Mouse (Mus musculus) retina, postnatal 7 days (tissue): ENCODE measurements around the gene Ergic3.

Source experiments
- DNase-seq: peaks from one replicate; pipeline ENCODE4 v3.0.0-alpha.2; 2012; ENCODE audit warnings: low read depth, low spot score

Gene Ergic3

GRCm38 (mm10) chr2:156007888-156008532 lies at the start of gene Ergic3, which contains the start of gene 6430550D23Rik:
Gene Ergic3 (plus strand): TSS chr2:156008045.
Gene 6430550D23Rik (minus strand): TSS chr2:156007977.
- DNase-seq = peak; percentile 95

DNA sequence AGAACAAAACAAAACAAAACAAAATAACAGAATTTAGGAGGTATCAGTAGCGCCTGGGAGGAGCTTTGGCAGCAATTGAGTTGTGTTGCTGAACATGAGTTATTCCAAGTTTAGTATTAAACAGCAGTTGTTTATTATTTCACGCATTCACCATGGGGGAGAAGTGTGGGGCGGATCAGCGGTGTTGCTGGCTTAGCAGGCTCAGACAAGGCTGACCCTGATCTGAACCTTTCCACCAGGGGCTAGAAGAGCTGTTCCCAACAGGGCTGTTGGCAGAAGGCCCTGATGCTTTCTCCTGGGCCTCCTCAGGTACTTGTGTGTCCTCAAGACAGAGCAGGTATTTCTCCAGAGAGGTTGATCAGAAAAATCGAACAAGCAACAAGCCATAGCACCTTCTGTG lies 47.9 kb upstream of the Ergic3 start:
- no peak for DNase-seq

GRCm38 (mm10) chr2:155961862-155962261 lies 46.0 kb upstream of the Ergic3 start:
- DNase-seq = no peak

DNA sequence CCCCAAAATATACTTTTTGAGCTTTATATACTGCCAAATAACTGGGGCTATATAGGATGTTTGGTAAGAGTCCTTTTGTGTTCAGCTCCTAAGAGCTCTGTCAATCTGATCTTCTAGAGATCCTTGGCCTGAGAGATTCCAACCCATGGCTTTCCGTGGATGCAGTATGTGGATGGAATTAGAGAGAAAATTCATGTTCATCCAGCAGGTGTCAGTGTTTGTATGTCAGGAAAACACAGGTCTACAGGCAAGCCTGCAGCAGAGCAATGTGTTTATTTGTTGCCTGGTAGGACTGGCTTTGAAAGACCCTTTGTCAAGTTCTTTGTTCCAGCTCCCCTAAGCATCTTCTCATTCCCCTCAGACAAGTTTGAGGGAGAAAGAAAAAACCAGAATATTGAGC lies 44.9 kb upstream of the Ergic3 start:
- DNase-seq = peak; percentile 56

GRCm38 (mm10) chr2:155973348-155973747 lies 34.5 kb upstream of the Ergic3 start:
- DNase-seq = peak; percentile 51

DNA sequence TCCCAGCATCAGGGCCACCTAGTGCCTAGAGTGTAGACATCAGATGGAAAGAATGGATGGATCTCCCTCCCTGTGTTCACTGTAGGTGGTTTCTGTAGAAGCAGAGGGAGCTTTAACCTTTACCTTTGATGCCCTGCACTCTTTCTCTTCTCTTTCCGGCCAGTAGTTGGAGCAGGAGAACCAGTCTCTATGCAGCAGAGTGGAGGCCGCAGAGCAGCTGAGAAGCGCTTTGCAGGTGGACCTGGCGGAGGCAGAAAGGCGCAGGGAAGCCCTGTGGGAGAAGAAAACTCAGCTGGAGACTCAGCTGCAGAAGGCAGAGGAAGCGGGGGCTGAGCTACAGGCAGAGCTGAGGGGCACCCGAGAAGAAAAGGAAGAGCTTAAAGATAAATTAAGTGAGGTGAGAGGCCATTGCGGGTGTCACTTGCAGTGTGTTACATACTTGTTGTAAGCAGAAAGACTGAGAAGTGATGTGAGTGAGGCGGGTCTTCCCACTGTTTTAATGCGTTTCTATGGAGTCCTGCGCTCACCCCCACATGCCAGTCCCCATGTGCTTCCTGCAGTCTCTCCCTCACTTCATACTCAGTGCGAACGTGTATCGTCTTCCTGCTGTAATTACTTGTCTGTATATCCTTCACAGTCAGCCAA lies 33.6 kb upstream of the Ergic3 start:
- no peak for DNase-seq

DNA sequence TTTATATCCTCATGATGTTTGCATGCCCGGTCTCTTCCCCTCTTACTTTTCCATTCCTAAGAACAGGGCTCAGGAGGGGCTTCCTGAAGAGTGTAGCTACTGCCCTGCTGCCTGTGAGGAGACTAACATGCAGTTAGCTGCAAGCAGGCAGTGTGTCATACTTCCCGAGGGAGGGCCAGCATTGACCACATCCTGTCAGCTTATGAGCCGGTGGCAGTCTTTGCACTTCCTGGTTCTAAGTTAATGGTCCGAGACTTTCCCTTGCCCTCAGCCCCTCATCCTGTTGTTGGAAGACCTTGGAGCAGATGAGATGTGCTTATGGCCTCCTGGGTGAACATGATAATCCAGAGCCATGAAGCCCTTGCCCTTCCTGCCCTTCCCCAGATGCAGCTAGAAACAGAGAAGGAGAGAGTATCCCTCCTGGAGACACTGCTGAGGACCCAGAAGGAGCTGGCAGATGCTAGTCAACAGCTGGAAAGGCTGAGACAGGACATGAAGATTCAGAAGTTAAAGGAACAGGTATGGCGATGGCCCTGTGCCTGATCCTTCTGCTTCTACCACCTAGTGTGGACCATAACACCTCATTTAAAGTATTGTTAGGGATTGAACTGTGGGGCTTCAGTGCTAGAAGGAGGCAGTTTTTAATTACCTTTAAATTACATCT lies 28.4 kb upstream of the Ergic3 start:
- DNase-seq = no peak

GRCm38 (mm10) chr2:155985776-155986175 lies 22.1 kb upstream of the Ergic3 start:
- no peak for DNase-seq

DNA sequence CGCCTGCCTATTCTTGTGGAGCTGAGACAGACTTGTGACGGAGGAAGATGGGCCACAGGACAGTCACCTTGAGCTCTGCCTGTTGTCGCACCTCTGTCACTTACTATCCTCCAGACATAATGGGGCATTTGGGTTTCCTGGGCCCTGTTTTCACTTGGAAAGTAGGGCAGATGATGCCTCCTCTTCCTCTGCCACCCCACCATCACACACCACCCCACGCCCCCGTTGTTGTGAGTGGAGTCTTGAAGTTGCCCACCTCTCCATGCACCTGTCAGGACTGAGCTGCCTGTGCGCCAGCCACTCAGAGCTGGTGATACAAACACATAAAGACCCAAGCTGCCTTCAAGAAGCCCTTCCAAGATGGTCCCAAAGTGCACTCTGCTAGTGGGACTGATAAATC lies 20.7 kb upstream of the Ergic3 start:
- no peak for DNase-seq

DNA sequence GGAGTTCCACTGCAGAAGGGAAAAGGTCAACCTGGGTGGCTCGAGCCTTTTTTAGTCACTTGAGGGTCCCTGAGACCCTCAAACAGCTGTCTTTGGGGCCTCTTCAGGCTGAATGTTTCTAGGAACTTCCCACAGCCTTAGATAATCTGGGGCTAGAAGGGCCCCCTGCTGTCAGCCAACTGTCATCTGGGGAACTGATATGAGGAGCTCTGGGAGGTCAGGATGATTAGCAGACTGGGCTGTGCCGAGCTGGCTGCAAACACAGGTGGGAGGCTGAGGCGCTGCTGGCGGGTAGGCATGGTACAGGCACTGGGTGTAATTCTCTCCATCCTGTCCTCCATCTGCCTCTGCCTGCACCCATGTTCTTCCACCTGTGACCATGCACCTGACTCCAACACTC lies 18.8 kb upstream of the Ergic3 start:
- DNase-seq = peak; percentile 24

- no peak for DNase-seq
These were observed 16.7 kb upstream of the Ergic3 start for GRCm38 (mm10) chr2:155991151-155991550.

- DNase-seq = no peak
These were observed 16.0 kb upstream of the Ergic3 start for GRCm38 (mm10) chr2:155991863-155992321.

- no peak for DNase-seq
These were observed 2.5 kb upstream of the Ergic3 start for GRCm38 (mm10) chr2:156005393-156005792.

GRCm38 (mm10) chr2:156018106-156018505 lies 10.3 kb downstream of the Ergic3 start:
- no peak for DNase-seq

- no peak for DNase-seq
These were observed 13.4 kb downstream of the Ergic3 start for GRCm38 (mm10) chr2:156021219-156021618.

DNA sequence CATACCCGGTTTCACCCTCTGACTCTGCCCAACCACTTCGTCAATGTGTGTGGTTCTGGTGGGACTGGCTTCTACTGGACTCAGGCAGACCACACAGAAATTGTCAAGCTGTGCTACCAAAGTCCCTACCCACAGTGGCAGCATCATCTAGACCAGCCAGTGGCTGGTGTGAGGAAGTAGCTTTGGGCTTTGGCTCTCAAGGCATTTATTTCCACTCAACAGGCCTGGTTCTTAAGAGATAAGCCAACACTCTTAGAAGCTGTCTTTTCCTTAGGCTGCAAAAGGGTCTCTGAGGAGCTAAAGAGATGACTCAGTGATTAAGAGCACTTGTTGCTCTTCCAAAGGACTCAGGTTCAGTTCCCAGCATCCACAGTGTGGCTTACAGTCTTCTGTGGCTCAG lies 13.9 kb downstream of the Ergic3 start:
- no peak for DNase-seq

- no peak for DNase-seq
These were observed 17.6 kb downstream of the Ergic3 start for GRCm38 (mm10) chr2:156025482-156025881.

DNA sequence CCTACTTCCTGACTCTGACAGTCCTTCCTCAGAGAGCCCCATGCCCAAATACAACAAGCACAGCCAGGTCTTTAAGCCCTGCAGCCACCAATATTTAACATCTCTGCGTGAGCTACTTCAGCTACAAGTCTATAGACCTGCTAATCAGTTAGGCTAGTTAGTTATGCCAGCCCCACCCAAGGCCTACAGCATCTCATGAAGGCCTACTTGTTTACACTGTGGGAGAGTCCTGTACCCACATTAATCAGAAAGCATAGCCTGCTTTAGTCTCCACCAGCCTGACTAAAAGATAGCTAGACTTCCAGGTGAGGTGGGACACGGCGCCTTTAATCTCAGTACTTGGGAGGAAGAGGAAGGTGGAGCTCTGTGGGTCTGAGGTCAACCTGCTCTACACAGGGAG lies 31.5 kb downstream of the Ergic3 start:
- DNase-seq = no peak

- DNase-seq = no peak
These were observed 35.1 kb downstream of the Ergic3 start for GRCm38 (mm10) chr2:156042903-156043302.

GRCm38 (mm10) chr2:156047929-156048328 lies 40.1 kb downstream of the Ergic3 start:
- DNase-seq = no peak

- DNase-seq = no peak
These were observed 45.0 kb downstream of the Ergic3 start, which contains the start of gene Fer1l4 for GRCm38 (mm10) chr2:156052816-156053215. Gene Fer1l4 (minus strand): TSS chr2:156052947.
